Mouse (Mus musculus): ENCODE results near the gene Scamp3. TPM values are rescaled to one million over a fixed set of nuclear protein-coding genes. Genes with fewer than 3 reads are reported as not detected.
"Not testable (repeated sequence)": the region's sequence is repeated elsewhere in the genome, so short reads cannot be mapped to it uniquely, and the experiment has no call there.

Scamp3 gene
- polyA plus RNA-seq, 1 experiment from 2014 or later = 94.4 TPM

DNA sequence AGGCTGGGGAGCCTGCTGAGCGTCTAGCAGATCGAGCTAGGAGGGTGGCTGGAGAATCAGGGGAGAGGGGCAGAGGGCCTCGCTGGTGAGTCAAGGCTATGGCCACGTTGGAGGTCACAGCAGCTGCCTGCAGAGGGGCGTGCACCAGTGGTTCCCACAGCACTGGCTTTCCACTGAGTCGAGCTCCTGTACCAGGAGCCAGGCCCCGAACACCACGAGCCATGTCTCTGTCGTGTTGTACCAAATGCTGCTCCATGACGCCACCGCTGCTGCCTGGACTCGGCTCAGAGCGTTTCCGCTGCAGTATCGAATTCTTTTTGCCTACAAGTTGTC is 29.3 kb upstream of the Scamp3 start:
- ATAC-seq (ENCODE audit: low FRiP score) = no peak
- peak overlapping the region; percentile 21; the same call in 1 of the 2 replicates for H3K4me2 ChIP-seq
- H3K36me3 ChIP-seq (replicated peaks) = peaks cover 9% of the 10 kb centered on the region; the same call in 1 of the 2 replicates
- no peaks in the 10 kb centered on the region for H3K9me3 ChIP-seq
- 11% methylated on average over 15 of the region's 15 CpGs for WGBS
- H3K27ac ChIP-seq = no peak overlapping the region
- H3K27me3 ChIP-seq = peaks cover 47% of the 10 kb centered on the region
- H3K4me1 ChIP-seq = peaks cover 16% of the 10 kb centered on the region
- H3K9ac ChIP-seq = no peak overlapping the region
- no peak overlapping the region for H3K4me3 ChIP-seq (replicated peaks)

DNA sequence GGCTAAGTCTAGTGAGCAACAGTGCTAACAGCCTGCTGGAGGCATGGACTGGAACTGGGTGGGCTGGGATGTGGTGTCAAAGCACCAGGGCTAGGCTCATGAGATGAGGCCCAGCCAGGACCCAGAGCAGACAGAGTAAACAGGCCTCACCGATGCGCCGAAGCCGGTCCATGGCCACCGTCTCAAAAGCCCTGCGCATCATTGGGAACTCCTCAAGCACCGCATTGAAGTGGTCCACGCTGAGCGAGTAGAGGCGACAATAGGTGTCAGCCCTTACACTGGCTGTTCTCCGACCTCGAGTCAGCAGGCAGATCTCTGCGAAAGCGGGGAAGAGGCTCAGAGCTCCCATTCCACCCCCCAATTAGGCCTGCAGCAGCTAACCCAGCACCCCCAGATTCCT is 28.7 kb upstream of the Scamp3 start:
- WGBS = 66% methylated on average over 14 of the region's 14 CpGs
- Histone ChIP-seq H3K9me3 (no peaks in the 10 kb centered on the region), H3K4me1 (peaks cover 16% of the 10 kb centered on the region), H3K27ac (no peak overlapping the region; the same call in 1 of the 2 replicates), H3K36me3 (replicated peaks) (peaks cover 9% of the 10 kb centered on the region; the same call in 1 of the 2 replicates), H3K27me3 (peaks cover 47% of the 10 kb centered on the region), H3K4me2 (no peak overlapping the region), H3K4me3 (replicated peaks) (no peak overlapping the region), H3K9ac (no peak overlapping the region)
- ATAC-seq (ENCODE audit: low FRiP score) = no peak

DNA sequence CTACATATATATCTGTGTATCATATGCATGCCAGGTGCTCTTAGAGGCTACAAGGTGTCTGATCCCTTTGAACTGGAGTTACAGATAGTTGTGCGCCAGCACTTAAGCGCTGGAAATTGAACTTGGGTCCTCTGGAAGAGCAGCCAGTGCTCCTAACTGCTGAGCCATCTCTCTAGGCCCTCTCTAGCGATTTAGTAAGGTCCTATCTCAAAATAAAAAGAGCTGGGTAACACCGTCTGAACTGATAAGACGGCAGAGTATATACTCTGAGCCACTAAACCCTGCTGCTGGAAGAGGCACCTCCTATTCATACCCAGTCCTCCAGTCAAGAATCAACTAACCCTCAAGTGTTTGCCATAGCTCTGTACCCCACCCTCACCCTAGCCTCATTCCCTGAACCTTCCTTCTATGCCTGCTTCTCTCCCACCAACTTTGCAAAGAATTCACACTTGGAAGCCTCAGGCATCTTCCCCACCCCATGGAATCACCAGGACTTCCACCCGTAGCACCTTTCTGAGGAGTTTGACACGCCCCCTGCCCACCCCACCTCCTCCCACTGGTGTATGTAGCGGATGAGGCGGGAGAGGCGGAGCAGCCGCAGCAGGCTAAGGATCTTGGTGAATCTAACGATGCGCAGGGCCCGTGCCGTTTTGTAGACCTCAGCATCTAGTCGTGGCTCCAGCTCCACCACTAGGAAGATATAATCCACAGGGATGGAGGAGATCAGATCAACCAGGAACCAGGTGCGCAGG is 25.0 kb upstream of the Scamp3 start:
- Histone ChIP-seq H3K9ac (no peak overlapping the region), H3K36me3 (replicated peaks) (peaks cover 9% of the 10 kb centered on the region; the same call in 1 of the 2 replicates), H3K9me3 (no peaks in the 10 kb centered on the region), H3K4me2 (no peak overlapping the region), H3K27ac (no peak overlapping the region), H3K4me1 (peaks cover 10% of the 10 kb centered on the region), H3K27me3 (peaks cover 38% of the 10 kb centered on the region), H3K4me3 (replicated peaks) (no peak overlapping the region)
- no peak for ATAC-seq (ENCODE audit: low FRiP score)
- 68% methylated on average over 17 of the region's 17 CpGs for WGBS

DNA sequence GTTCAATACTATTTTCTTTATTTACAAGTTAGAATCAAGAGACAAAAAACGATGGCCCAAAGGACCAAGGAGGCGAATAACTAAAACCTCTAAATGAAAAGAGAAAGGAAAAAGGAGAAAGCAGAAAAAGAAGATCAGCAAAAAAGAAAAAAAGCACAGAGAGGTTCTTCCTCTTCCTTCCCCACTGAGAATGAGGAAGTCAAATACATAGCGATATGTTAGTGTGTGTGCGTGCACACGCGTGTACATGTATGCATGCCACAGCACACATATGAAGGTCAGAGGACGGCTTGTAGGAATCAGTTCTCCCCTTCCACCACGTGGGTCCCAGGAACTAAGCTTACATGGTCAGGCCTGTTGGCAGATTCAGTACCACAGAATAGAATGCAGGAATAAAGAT is 20.3 kb upstream of the Scamp3 start:
- Histone ChIP-seq H3K4me2 (no peak overlapping the region), H3K9me3 (no peaks in the 10 kb centered on the region), H3K36me3 (replicated peaks) (no peaks in the 10 kb centered on the region), H3K9ac (no peak overlapping the region), H3K4me3 (replicated peaks) (no peak overlapping the region), H3K4me1 (peaks cover 23% of the 10 kb centered on the region), H3K27ac (no peak overlapping the region), H3K27me3 (peaks cover 6% of the 10 kb centered on the region; the same call in 1 of the 2 replicates)
- ATAC-seq (ENCODE audit: low FRiP score) = no peak
- 88% methylated on average over 8 of the region's 8 CpGs for WGBS

DNA sequence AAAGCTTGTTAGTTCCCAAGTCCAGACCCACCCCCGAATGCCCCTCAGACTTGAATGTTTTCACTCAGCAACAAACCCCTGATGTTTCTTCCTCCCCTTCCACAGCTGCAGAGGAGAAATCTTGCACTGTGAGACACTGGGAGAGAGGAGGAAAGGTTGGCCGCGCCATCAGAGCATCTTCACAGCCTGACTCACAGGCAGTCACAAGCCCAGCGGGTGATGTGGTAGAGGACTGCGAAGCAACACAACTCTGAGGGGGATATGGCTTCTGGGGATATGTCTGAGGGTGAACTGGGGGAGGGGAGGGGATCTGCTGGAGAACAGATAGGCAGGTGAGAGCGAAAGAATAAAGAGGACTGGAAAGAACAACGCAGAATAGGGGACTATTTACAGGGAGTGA is 18.6 kb upstream of the Scamp3 start:
- no peak for ATAC-seq (ENCODE audit: low FRiP score)

DNA sequence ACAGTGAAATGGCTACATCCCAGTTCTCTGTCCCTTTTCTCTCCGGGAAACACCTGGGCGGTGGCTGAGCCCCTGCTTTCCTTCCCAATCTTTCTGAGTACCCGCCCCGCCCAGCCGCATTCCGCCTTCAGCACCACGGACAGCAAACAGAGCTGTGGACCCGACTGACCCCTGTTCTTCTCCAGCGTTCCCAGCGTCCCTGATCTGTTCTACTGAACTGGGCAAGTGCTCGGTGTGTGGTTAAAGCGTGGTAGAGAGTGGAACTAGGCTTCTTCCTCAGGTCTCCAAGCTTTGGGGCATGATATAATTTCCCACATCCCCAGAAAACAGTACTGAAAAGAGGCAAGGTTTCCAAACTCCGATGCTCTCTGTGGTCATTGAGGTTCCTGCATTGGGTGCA is 18.1 kb upstream of the Scamp3 start:
- H3K4me1 ChIP-seq = peaks cover 29% of the 10 kb centered on the region
- H3K4me3 ChIP-seq (replicated peaks) = peak overlapping the region; percentile 73
- peaks cover 6% of the 10 kb centered on the region; the same call in 1 of the 2 replicates for H3K27me3 ChIP-seq
- H3K9ac ChIP-seq = peak overlapping the region; percentile 68
- no peak for ATAC-seq (ENCODE audit: low FRiP score)
- H3K9me3 ChIP-seq = no peaks in the 10 kb centered on the region
- H3K27ac ChIP-seq = no peak overlapping the region
- peak overlapping the region; percentile 90 for H3K4me2 ChIP-seq
- WGBS = 1% methylated on average over 13 of the region's 13 CpGs
- no peaks in the 10 kb centered on the region for H3K36me3 ChIP-seq (replicated peaks)

More for the DNA sequence above, 18.6 kb upstream of the Scamp3 start:
- Histone ChIP-seq H3K4me1 (peaks cover 24% of the 10 kb centered on the region), H3K27me3 (peaks cover 6% of the 10 kb centered on the region; the same call in 1 of the 2 replicates), H3K27ac (0 out of 2 replicates have a peak overlapping the region, but pooled peaks have one; percentile 2), H3K36me3 (replicated peaks) (no peaks in the 10 kb centered on the region), H3K4me3 (replicated peaks) (peak overlapping the region; percentile 73), H3K4me2 (peak overlapping the region; percentile 90), H3K9me3 (no peaks in the 10 kb centered on the region), H3K9ac (peak overlapping the region; percentile 68; the same call in 1 of the 2 replicates)
- 24% methylated on average over 7 of the region's 7 CpGs for WGBS

DNA sequence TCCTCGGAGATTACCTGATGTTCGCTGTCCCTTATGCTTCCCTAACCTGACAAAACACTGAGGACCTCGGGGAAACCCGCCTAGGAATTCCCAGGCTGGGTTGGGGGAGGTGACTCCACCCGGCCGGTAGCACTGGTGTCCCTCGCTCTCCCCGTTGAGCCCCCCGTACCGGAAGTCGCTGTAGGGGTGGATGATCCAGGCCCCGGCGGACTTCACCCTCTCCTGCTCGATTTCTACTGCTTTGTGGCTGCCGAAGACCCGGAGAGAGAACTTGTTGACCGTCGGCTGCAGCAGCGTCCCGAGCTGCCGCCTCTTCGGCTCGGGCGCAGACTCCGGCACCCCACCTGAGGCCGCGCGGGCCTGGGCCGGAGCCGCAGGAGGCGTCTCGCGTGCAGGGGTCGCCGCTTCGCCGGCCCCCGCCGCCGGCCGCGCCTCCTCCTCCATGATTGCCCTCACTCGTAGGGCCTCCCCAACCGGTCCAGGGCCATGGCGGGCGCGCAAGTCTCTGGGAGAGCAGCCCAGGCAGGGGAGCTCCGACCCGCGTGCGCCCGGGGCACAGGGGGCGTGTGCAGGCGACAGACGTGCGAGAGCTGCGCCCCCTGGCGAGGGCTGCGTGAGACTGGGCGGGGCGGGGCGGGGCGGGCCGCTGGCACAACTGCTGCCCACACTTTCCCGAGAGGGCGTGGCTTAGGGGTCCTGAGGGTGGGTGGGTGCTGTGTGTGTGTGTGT is 17.5 kb upstream of the Scamp3 start, which contains the start of gene Hcn3:
TSS of gene Hcn3 (minus strand) at position 581 of the 729 bp plus-strand sequence.
- H3K9me3 ChIP-seq = no peaks in the 10 kb centered on the region
- H3K36me3 ChIP-seq (replicated peaks) = no peaks in the 10 kb centered on the region
- peak within 1 kb of the TSS; percentile 68 for H3K9ac ChIP-seq
- peaks cover 6% of the 10 kb centered on the region; the same call in 1 of the 2 replicates for H3K27me3 ChIP-seq
- peak; percentile 78 for ATAC-seq (ENCODE audit: low FRiP score)
- H3K27ac ChIP-seq = 0 out of 2 replicates have a peak within 1 kb of the TSS, but pooled peaks have one; percentile 27
- H3K4me1 ChIP-seq = peaks cover 30% of the 10 kb centered on the region
- H3K4me3 ChIP-seq (replicated peaks) = peak within 1 kb of the TSS; percentile 73
- WGBS = under 1% methylated on average over 63 of the region's 66 CpGs
- peak within 1 kb of the TSS; percentile 90 for H3K4me2 ChIP-seq

DNA sequence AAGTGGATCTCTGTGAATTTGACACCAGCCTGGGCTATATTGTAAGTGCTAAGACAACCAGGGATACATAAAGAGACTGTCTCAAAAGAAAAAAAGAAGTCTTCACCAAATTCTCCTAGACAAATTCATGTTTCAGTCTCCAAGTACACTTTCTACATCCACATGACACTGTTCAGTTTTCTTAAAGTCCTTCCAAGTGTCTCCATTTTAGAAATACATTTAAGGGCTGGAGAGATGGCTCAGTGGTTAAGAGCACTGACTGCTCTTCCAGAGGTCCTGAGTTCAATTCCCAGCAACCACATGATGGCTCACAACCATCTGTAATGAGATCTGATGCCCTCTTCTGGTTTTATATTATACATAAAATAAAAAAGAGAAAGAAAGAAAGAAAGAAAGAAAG is 16.1 kb upstream of the Scamp3 start:
- not testable (repeated sequence) for H3K4me2 ChIP-seq; H3K4me3 ChIP-seq (replicated peaks); H3K27me3 ChIP-seq; H3K9me3 ChIP-seq; H3K27ac ChIP-seq; ATAC-seq (ENCODE audit: low FRiP score); H3K36me3 ChIP-seq (replicated peaks); H3K9ac ChIP-seq
- H3K4me1 ChIP-seq = peaks cover 42% of the 10 kb centered on the region

DNA sequence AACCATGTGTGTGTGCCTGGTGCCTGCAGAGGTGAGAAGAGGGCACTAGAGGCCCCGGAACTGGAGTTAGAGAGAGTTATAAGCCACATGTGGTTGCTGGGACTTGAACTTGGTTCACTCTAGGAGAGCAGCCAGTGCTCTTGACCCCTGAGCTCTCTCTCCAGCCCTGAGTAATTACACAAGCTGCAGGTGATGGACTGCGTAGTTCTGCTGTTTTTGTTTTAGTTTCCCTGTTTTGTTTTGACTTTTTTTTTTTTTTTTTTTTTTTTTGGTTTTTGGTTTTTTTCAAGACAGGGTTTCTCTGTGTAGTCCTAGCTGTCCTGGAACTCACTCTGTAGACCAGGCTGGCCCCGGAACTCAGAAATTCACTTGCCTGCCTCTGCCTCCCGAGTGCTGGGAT is 15.5 kb upstream of the Scamp3 start:
- Histone ChIP-seq H3K9me3 (no peaks in the 10 kb centered on the region), H3K4me2 (no peak overlapping the region), H3K27me3 (peaks cover 6% of the 10 kb centered on the region; the same call in 1 of the 2 replicates), H3K36me3 (replicated peaks) (peaks cover 4% of the 10 kb centered on the region), H3K9ac (no peak overlapping the region), H3K4me1 (peaks cover 47% of the 10 kb centered on the region), H3K27ac (no peak overlapping the region), H3K4me3 (replicated peaks) (no peak overlapping the region)
- no peak for ATAC-seq (ENCODE audit: low FRiP score)
- WGBS = 86% methylated on average over 4 of the region's 4 CpGs

DNA sequence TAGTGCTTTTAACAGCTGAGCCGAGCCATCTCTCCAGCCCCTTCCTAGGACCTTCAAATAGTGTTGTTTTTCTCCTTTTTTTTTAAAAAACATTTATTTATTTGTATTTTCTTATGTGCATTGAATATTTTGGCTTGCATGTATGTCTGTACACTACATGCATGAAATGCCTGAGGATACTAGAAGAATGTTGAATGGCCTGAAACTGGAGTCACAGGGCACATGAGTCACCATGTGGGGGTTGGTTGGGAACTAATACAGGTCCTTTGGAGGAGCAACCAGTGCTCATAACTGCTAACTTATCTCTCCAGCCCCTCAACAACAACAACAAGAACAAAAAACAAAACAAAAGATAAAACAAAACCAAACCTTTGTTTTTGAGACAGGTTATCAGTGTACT is 14.2 kb upstream of the Scamp3 start:
- Histone ChIP-seq H3K4me2 (no peak overlapping the region), H3K9ac (no peak overlapping the region), H3K9me3 (no peaks in the 10 kb centered on the region), H3K4me1 (peaks cover 48% of the 10 kb centered on the region), H3K27ac (no peak overlapping the region), H3K36me3 (replicated peaks) (peaks cover 16% of the 10 kb centered on the region), H3K4me3 (replicated peaks) (no peak overlapping the region), H3K27me3 (peaks cover 5% of the 10 kb centered on the region; the same call in 1 of the 2 replicates)
- 83% methylated on average over 1 of the region's 1 CpGs for WGBS
- ATAC-seq (ENCODE audit: low FRiP score) = no peak

DNA sequence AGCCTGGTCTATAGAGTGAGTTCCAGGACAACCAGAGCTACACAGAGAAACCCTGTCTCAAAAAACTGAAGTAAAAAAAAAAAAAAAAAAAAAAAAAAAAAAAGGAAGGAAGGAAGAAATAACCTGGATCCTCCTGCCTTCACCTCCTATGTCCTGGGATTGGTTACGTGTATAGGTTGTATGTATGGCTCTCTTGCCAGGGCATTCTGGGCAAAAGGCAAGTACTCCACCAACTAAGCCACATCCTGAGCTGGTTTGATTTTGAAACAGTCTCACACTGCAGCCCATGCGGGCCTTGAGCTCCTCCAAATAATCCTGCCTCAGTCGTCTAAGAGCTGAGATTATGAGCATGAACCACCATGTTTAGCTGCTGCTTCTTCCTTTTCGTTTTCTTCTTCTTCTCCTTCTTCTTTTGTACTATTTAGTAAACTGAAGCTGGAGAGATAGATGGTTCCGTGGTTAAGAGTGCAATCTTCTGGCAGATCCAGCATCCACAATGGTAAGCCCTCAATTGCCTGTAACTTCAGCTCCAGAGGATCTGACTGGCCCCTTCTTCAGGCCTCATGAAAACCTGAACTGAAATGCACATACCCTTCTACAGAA is 13.5 kb upstream of the Scamp3 start:
- Histone ChIP-seq H3K27me3 (peaks cover under 1% of the 10 kb centered on the region; the same call in 1 of the 2 replicates), H3K9ac (peak overlapping the region; percentile 97; the same call in 1 of the 2 replicates), H3K4me2 (peak overlapping the region; percentile 74), H3K27ac (no peak overlapping the region), H3K4me3 (replicated peaks) (peak overlapping the region; percentile 97; the same call in 1 of the 2 replicates), H3K4me1 (peaks cover 42% of the 10 kb centered on the region), H3K9me3 (no peaks in the 10 kb centered on the region), H3K36me3 (replicated peaks) (peaks cover 22% of the 10 kb centered on the region)
- ATAC-seq (ENCODE audit: low FRiP score) = no peak
- WGBS = 80% methylated on average over 5 of the region's 5 CpGs
